Mouse (Mus musculus): ENCODE results near the gene Hkdc1. TPM values are rescaled to one million over a fixed set of nuclear protein-coding genes. Genes with fewer than 3 reads are reported as not detected.

Gene Hkdc1
- polyA plus RNA-seq, 2 experiments, result 1.1 to 2.3 TPM

- TF ChIP-seq POLR2A (IDR thresholded peaks at IDR 0.05; ENCODE audit: borderline replicate concordance, extremely low read depth, insufficient read depth, insufficient read length), result no peak
Observed at GRCm38 (mm10) chr10:62338176-62338575, 84.1 kb downstream of the Hkdc1 start.

GRCm38 (mm10) chr10:62336601-62337578 is 85.4 kb downstream of the Hkdc1 start:
- DNase-seq (ENCODE audit: low spot score), result no peak
- 25% methylated on average over 12 of the region's 12 CpGs for WGBS
- no peaks in the 10 kb centered on the region for H3K9me3 ChIP-seq (ENCODE audit: control insufficient read depth, low read length)
- H3K27me3 ChIP-seq (ENCODE audit: control insufficient read depth, insufficient read depth, low read length), result no peaks in the 10 kb centered on the region
- H3K4me2 ChIP-seq (replicated peaks; ENCODE audit: low read depth, low read length, severe bottlenecking), result no peak overlapping the region; the same call in 1 of the 2 replicates
- H3K36me3 ChIP-seq (ENCODE audit: control insufficient read depth, insufficient read depth, low read length), result no peaks in the 10 kb centered on the region
- ATAC-seq (ENCODE audit: low FRiP score, low read depth), result no peak
- peak overlapping the region; percentile 10 for H3K27ac ChIP-seq (replicated peaks; ENCODE audit: low read depth, low read length)
- H3K9ac ChIP-seq (ENCODE audit: low read depth, low read length, severe bottlenecking), result no peak overlapping the region
- H3K4me1 ChIP-seq (ENCODE audit: control insufficient read depth, insufficient read depth, low read length), result peaks cover 33% of the 10 kb centered on the region
- no peak overlapping the region for H3K4me3 ChIP-seq (replicated peaks; ENCODE audit: low read length)
- no peak for TF ChIP-seq POLR2A (IDR thresholded peaks at IDR 0.05; ENCODE audit: borderline replicate concordance, extremely low read depth, insufficient read depth, insufficient read length)

More at GRCm38 (mm10) chr10:62338176-62338575, 84.1 kb downstream of the Hkdc1 start:
- DNase-seq (ENCODE audit: low spot score) (no peak), ATAC-seq (ENCODE audit: low FRiP score, low read depth) (no peak)
- no peaks in the 10 kb centered on the region for H3K9me3 ChIP-seq (ENCODE audit: control insufficient read depth, low read length)
- H3K4me3 ChIP-seq (replicated peaks; ENCODE audit: low read length), result no peak overlapping the region
- WGBS, result 39% methylated on average over 9 of the region's 9 CpGs
- no peak overlapping the region for H3K27ac ChIP-seq (replicated peaks; ENCODE audit: low read depth, low read length)
- H3K4me2 ChIP-seq (replicated peaks; ENCODE audit: low read depth, low read length, severe bottlenecking), result 0 out of 2 replicates have a peak overlapping the region, but pooled peaks have one; percentile 2
- H3K9ac ChIP-seq (ENCODE audit: low read depth, low read length, severe bottlenecking), result no peak overlapping the region
- H3K4me1 ChIP-seq (ENCODE audit: control insufficient read depth, insufficient read depth, low read length), result peaks cover 33% of the 10 kb centered on the region
- no peaks in the 10 kb centered on the region for H3K36me3 ChIP-seq (ENCODE audit: control insufficient read depth, insufficient read depth, low read length)
- H3K27me3 ChIP-seq (ENCODE audit: control insufficient read depth, insufficient read depth, low read length), result no peaks in the 10 kb centered on the region

GRCm38 (mm10) chr10:62335423-62335776 is 86.9 kb downstream of the Hkdc1 start:
- ATAC-seq (ENCODE audit: low FRiP score, low read depth) (no peak), DNase-seq (ENCODE audit: low spot score) (peak; percentile 42)
- H3K36me3 ChIP-seq (ENCODE audit: control insufficient read depth, insufficient read depth, low read length), result no peaks in the 10 kb centered on the region
- WGBS, result 20% methylated on average over 6 of the region's 6 CpGs
- no peak overlapping the region for H3K9ac ChIP-seq (ENCODE audit: low read depth, low read length, severe bottlenecking)
- H3K27me3 ChIP-seq (ENCODE audit: control insufficient read depth, insufficient read depth, low read length), result no peaks in the 10 kb centered on the region
- H3K9me3 ChIP-seq (ENCODE audit: control insufficient read depth, low read length), result no peaks in the 10 kb centered on the region
- no peak overlapping the region for H3K4me2 ChIP-seq (replicated peaks; ENCODE audit: low read depth, low read length, severe bottlenecking)
- peaks cover 27% of the 10 kb centered on the region for H3K4me1 ChIP-seq (ENCODE audit: control insufficient read depth, insufficient read depth, low read length)
- no peak overlapping the region for H3K27ac ChIP-seq (replicated peaks; ENCODE audit: low read depth, low read length)
- TF ChIP-seq POLR2A (IDR thresholded peaks at IDR 0.05; ENCODE audit: borderline replicate concordance, extremely low read depth, insufficient read depth, insufficient read length), result no peak
- H3K4me3 ChIP-seq (replicated peaks; ENCODE audit: low read length), result no peak overlapping the region

- no peak for ATAC-seq (ENCODE audit: low FRiP score, low read depth)
- Histone ChIP-seq H3K9ac (ENCODE audit: low read depth, low read length, severe bottlenecking) (no peak overlapping the region), H3K9me3 (ENCODE audit: control insufficient read depth, low read length) (no peaks in the 10 kb centered on the region), H3K4me2 (replicated peaks; ENCODE audit: low read depth, low read length, severe bottlenecking) (no peak overlapping the region), H3K27ac (replicated peaks; ENCODE audit: low read depth, low read length) (no peak overlapping the region), H3K4me1 (ENCODE audit: control insufficient read depth, insufficient read depth, low read length) (peaks cover 27% of the 10 kb centered on the region), H3K4me3 (replicated peaks; ENCODE audit: low read length) (no peak overlapping the region), H3K27me3 (ENCODE audit: control insufficient read depth, insufficient read depth, low read length) (no peaks in the 10 kb centered on the region), H3K36me3 (ENCODE audit: control insufficient read depth, insufficient read depth, low read length) (no peaks in the 10 kb centered on the region)
- TF ChIP-seq POLR2A (IDR thresholded peaks at IDR 0.05; ENCODE audit: borderline replicate concordance, extremely low read depth, insufficient read depth, insufficient read length), result no peak
- DNase-seq (ENCODE audit: low spot score), result no peak
- 62% methylated on average over 20 of the region's 20 CpGs for WGBS
Observed at GRCm38 (mm10) chr10:62334686-62335422, 87.4 kb downstream of the Hkdc1 start.

- Histone ChIP-seq H3K4me2 (replicated peaks; ENCODE audit: low read depth, low read length, severe bottlenecking) (no peak overlapping the region), H3K36me3 (ENCODE audit: control insufficient read depth, insufficient read depth, low read length) (no peaks in the 10 kb centered on the region), H3K27me3 (ENCODE audit: control insufficient read depth, insufficient read depth, low read length) (no peaks in the 10 kb centered on the region), H3K4me1 (ENCODE audit: control insufficient read depth, insufficient read depth, low read length) (peaks cover 20% of the 10 kb centered on the region), H3K27ac (replicated peaks; ENCODE audit: low read depth, low read length) (no peak overlapping the region), H3K4me3 (replicated peaks; ENCODE audit: low read length) (no peak overlapping the region), H3K9ac (ENCODE audit: low read depth, low read length, severe bottlenecking) (no peak overlapping the region), H3K9me3 (ENCODE audit: control insufficient read depth, low read length) (no peaks in the 10 kb centered on the region)
- WGBS, result 77% methylated on average over 14 of the region's 14 CpGs
- DNase-seq (ENCODE audit: low spot score) (no peak), ATAC-seq (ENCODE audit: low FRiP score, low read depth) (no peak)
- TF ChIP-seq POLR2A (IDR thresholded peaks at IDR 0.05; ENCODE audit: borderline replicate concordance, extremely low read depth, insufficient read depth, insufficient read length), result no peak
Observed at GRCm38 (mm10) chr10:62333269-62333668, 89.0 kb downstream of the Hkdc1 start.

Other genes with a start within 250 kb of the Hkdc1 start
- 12.3 and 14.4 TPM in 2 replicates for gene Tspan15, start 191.2 kb downstream of the Hkdc1 start, polyA plus RNA-seq (2012; rRNA removed)
- gene Tspan15, start 191.2 kb downstream of the Hkdc1 start, polyA plus RNA-seq (2014; fragmentation: Nextera tagmentation; extraction: Ambion mirVana), result 7.3 and 7.7 TPM in 2 replicates
- 0.03 TPM in 1 of 2 replicates, not detected in the other for gene Tacr2, start 170.1 kb downstream of the Hkdc1 start, polyA plus RNA-seq (2012; rRNA removed)
- not detected in 2 replicates for gene Tacr2, start 170.1 kb downstream of the Hkdc1 start, polyA plus RNA-seq (2014; fragmentation: Nextera tagmentation; extraction: Ambion mirVana)
- gene Hk1, start 42.6 kb downstream of the Hkdc1 start, polyA plus RNA-seq (2012; rRNA removed), result 30.7 and 32.1 TPM in 2 replicates
- 29.2 and 29.3 TPM in 2 replicates for gene Hk1, start 42.6 kb downstream of the Hkdc1 start, polyA plus RNA-seq (2014; fragmentation: Nextera tagmentation; extraction: Ambion mirVana)
- 0.33 TPM in 2 replicates for gene 4930507D05Rik, start 27.0 kb upstream of the Hkdc1 start, polyA plus RNA-seq (2012; rRNA removed)
- gene 4930507D05Rik, start 27.0 kb upstream of the Hkdc1 start, polyA plus RNA-seq (2014; fragmentation: Nextera tagmentation; extraction: Ambion mirVana), result 0.29 and 0.39 TPM in 2 replicates
- 28.7 and 30.8 TPM in 2 replicates for gene Supv3l1, start 27.2 kb upstream of the Hkdc1 start, polyA plus RNA-seq (2012; rRNA removed)
- gene Supv3l1, start 27.2 kb upstream of the Hkdc1 start, polyA plus RNA-seq (2014; fragmentation: Nextera tagmentation; extraction: Ambion mirVana), result 24.2 and 25.5 TPM in 2 replicates
- gene Vps26a, start 64.3 kb upstream of the Hkdc1 start, polyA plus RNA-seq (2012; rRNA removed), result 25.6 and 29.2 TPM in 2 replicates
- 67.1 and 71.1 TPM in 2 replicates for gene Vps26a, start 64.3 kb upstream of the Hkdc1 start, polyA plus RNA-seq (2014; fragmentation: Nextera tagmentation; extraction: Ambion mirVana)
- 11.2 and 14.7 TPM in 2 replicates for gene Srgn, start 105.0 kb upstream of the Hkdc1 start, polyA plus RNA-seq (2012; rRNA removed)
- 35.3 and 49.4 TPM in 2 replicates for gene Srgn, start 105.0 kb upstream of the Hkdc1 start, polyA plus RNA-seq (2014; fragmentation: Nextera tagmentation; extraction: Ambion mirVana)
- gene Kif1bp, start 156.0 kb upstream of the Hkdc1 start, polyA plus RNA-seq (2012; rRNA removed), result 35.1 and 36.1 TPM in 2 replicates
- 44.6 and 46.1 TPM in 2 replicates for gene Kif1bp, start 156.0 kb upstream of the Hkdc1 start, polyA plus RNA-seq (2014; fragmentation: Nextera tagmentation; extraction: Ambion mirVana)
- gene Ddx21, start 179.8 kb upstream of the Hkdc1 start, polyA plus RNA-seq (2012; rRNA removed), result 35.3 and 43.5 TPM in 2 replicates
- gene Ddx21, start 179.8 kb upstream of the Hkdc1 start, polyA plus RNA-seq (2014; fragmentation: Nextera tagmentation; extraction: Ambion mirVana), result 26.0 and 26.8 TPM in 2 replicates
- gene Ddx50, start 228.7 kb upstream of the Hkdc1 start, polyA plus RNA-seq (2012; rRNA removed), result 83.4 and 120 TPM in 2 replicates
- 165 and 176 TPM in 2 replicates for gene Ddx50, start 228.7 kb upstream of the Hkdc1 start, polyA plus RNA-seq (2014; fragmentation: Nextera tagmentation; extraction: Ambion mirVana)

Measured in limb, embryonic 14.5 days (tissue).